Mouse (Mus musculus): ENCODE results near the gene Rpn2.

- TF ChIP-seq POLR2A (IDR thresholded peaks at IDR 0.05; ENCODE audit: borderline replicate concordance, control insufficient read depth, low read depth, low read length) (no peak), CTCF (IDR thresholded peaks at IDR 0.05; ENCODE audit: control insufficient read depth, insufficient read depth, low read length) (no peak)
Observed at GRCm38 (mm10) chr2:157309611-157310010, 30.8 kb downstream of the Rpn2 start.

All from bone marrow, adult 2 months (tissue).